Mouse (Mus musculus): ENCODE measurements around the gene Bend5.

Bend5 gene

DNA sequence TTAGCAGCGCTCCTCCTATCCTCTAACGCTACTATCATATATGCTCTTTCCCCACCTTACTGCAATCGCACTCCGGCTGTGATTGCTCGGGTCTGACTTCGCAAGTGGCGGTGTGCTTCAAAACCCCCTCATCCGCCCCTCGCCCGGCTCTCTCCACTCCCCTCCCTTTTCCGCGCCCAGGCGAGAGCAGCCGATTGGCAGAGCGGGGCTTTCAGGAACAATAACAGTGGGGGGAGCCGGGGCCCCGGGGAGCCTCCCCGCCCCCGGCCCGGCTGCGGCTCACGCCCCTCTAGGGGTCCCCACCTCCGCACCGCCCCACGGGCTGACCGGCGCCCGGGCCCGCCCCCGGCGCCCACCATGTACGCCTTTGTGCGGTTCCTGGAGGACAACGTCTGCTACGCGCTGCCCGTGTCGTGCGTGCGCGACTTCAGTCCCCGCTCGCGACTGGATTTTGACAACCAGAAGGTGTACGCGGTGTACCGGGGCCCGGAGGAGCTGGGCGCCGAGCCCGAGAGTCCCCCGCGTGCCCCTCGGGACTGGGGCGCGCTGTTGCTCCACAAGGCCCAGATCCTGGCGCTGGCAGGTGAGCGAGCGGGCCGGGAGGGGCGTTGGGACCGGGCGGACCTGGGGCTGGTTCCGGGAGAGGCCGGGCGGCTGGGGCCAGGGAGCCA is at the start of gene Bend5:
TSS of gene Bend5 (plus strand) at position 189 of the 671 bp plus-strand sequence.
- peak; percentile 49 to 65 for DNase-seq

DNA sequence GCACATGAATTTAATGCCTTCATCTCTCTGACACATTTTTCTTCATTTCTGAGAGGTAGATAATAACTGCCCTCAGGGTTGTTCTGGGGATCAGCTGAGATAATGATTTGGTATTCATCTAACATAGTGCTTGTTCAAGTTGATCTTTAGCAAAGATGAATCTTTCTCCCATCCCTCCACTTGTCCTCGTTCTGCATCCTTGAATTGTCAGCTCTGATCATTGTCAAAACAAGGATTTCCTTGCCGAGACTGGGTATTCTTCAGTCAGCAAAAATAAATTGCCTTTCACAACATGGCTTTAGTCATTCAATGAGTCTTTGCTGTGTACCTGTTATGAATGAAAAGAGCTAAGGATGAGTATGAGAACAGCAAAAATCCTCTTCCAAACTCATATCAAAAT is 47.0 kb upstream of the Bend5 start:
- no peak for DNase-seq

DNA sequence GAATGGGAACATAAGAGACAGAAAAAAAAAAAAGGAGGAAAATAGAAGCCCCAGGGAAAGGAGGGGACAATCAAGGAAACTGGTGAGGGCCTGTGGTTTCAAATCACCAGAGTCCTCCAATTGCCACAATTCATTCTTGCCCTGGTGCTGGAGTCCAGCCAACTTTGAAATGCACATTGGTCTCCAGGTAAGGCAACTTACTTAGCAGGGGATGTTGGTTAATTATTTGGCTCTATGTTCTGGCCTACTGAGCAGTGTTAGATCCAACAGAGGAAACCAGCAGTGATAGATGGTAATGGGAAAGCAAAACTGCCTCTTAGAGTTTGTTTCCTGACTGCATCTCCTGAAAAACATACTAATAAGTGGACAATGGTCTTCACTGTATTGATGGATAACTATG is 37.6 kb upstream of the Bend5 start:
- no peak for DNase-seq

DNA sequence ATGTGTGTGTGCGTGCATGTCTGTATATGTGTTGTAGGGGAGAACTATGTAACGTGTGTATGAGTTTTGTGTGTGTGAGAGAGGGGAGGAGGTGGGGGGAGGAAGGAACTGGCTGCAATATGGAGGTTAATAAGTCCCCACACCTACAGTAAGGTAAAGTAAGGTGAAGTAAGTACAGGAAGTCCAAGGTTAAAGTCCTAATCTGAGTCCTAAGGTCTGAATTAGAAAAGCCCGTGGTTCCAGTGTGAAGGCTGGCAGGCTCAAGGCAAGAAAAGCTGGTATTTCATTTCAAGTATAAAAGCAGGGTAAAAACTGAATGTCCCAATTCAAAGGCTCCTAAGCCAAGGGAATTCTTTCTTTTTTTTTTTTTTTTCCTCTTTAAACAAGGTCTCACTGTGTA is 36.7 kb upstream of the Bend5 start:
- no peak for DNase-seq

DNA sequence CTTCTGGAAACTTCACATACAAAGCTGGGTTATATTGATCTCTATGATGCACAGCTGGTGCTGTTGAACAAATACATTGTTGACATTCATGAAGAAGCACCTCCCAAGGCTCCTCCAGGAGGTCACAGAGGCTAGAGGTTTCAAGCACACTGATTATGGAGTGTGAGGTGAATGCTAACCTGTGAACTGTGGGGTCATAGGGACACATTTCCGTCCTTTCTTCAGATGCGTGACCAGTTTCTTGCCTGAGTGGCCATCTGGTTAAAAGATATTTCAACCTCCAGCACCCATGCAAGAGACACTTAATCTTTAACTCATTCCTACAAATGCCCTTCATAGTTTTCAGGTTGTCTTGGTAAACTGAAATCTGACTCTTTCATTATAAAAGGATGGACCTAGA is 31.7 kb upstream of the Bend5 start:
- no peak for DNase-seq

DNA sequence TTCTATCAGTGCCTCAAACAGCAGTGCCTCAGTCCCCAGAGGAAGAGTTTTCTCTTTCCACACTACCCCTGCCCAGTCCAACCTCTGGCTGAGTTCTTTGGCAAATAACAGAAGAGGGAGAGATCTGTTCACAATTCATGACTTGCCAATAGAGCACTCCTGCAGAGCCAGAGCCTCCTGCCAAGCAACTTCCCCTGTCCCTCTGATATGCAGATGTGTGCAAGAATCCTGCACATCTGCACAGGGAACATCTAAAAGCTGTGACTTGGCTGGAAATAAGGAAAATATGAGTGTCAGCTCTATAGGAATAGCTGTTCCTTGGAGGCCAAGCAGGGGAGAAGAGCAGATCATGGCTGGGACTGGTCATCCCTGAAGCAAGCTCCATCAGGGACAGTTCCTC is 24.1 kb upstream of the Bend5 start:
- DNase-seq: no peak

DNA sequence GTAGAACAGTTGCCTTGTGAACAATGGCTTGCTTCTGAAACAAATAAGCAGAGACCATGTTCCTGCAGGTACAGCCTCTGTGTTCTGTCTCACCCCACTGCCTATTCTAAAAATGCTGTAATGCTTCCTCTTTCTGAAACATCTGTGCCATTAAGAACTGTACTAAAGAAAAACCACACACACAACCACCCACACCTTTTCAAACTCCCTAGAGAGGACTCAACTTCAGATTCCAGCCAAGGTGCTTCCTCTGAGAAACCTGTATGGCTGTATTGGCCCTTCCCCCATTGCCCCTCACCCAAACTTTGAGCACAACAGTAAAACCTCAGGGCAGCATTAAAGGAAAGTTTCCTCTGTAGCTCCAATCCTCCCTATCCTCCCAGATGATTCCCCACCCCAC is 15.0 kb upstream of the Bend5 start:
- no peak for DNase-seq

DNA sequence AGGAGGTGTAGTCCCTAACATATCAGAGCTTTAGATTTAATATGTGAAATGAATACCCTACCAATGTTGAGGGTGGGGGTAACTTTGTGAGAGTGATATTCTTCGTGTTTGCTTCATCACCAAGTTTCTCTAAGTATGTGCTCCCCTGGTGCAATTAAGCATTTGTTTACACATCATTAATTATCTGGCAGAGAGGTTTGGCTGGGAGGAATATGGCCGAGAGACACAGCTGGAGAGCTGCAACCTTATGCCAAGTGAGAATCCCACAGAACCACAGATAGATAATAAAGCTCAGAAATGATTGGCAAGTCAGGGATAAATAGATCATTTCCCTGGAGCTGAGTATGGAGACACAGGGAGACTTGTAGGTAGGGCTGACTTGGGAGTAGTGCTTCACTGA is 14.1 kb upstream of the Bend5 start:
- DNase-seq: no peak

DNA sequence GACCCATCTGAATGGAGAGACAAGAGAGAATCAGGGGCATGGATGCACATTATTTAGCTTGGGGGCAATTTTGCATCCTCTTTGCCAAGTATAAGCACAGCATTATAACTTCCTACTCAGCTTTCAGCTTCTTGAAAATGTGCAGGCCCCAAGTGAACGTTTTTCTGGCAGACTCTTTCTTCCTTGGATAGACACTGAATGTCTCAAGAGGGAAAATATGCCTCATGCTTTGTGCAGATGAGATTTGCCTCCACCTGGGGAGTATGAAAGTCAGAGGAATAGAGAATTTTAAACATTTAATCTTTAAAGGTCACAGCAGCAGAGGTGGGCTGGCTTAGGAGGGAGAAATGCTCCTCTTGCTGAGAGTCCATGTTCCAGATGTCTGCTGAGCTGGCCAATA is 11.6 kb upstream of the Bend5 start:
- no peak for DNase-seq

DNA sequence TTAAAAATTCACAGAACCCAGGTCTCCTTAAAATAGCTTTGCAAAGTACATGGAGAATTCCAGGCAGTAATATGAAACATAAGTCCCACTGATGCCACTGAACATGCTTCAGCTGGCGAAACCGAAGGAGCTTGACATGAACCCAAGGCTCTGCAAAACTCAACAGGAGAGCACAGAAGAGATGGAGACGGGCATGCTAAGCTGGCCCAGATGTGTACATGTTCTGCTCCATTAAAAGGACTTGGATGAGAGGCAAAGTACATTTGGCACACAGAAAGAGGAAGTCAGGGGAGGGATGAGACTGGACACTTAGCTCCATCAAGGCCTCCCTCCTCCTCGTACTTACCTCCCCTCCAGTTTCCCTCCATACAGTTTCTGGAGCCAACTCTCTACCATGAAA is 4.1 kb upstream of the Bend5 start:
- no peak for DNase-seq

DNA sequence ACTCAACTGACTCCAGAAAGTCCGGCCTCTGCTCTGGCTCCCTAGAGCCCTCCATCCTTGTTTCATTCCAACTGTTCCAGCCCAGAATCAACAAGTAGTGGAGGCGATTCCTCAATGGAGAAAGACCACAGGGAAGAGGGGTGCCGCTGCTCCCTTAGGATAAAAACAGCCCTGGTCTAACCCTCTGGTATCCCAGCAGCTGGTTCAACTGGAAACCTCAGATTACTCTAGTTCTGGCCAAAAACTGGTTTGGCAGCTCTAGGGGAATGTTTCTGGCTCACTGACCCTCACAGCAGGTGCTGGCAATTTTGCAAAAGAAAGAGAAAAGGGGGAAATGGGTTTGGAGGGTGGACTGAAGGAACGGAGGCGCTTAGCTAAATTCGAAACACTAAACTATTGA is 407 bp upstream of the Bend5 start:
- peak in 1 of 2 experiments; percentile 3 for DNase-seq

DNA sequence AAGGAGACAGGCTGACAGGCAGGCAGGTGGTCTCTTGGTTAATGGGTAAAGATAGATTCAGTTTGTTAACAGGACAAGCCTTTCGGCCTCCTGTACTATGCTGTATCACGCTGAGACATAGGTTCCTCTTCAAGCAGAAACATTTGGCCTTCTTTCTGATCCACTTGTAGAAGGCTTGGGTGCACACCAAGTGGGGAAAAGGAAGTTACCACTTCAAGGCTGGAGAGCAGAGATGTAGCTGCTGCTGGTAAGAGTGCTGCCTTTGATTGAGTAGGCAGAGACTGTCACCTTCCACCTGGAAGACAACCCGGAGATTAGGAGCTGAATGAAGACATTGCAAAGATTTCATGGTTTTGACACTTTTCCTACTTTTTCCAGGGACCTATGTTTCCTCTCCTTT is 1.3 kb downstream of the Bend5 start:
- no peak for DNase-seq

DNA sequence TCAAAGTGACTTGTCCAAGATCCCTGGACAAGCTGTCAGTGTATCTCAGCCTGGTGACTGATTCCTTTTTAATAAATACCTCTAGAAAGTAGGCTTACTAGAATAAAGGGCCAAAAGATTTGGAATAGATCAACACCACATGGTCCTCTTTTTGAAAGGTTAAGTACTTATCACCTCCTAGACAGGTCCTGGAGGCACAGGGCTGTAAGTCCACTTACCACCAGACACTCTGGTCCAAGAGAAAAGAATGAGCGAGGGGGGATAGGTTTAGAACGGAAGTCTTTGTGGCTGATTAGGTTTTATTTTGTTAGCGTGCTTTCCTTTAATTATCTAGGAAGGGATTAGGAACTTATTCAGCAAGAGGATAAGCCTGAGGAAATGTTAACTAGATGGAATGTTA is 1.7 kb downstream of the Bend5 start:
- no peak for DNase-seq

DNA sequence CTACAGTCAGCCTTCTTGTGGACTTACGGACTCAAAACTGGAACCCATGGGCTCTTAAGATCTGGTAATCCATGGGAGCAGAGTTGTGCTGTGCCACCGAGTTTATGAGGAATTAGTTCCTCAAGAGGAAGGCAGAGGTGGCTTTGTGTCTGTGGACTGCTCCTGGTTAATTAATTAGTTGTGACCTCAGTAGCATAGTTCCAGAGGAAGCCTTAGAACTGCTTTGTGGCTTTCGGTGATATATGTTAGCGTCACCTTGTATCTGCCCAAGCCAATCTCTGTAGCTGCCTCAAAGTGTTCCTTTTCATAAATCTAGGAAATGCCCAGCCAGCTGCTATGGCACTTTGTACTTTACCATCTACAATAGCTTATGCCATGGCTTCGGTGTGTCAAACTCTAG is 2.9 kb downstream of the Bend5 start:
- no peak for DNase-seq

DNA sequence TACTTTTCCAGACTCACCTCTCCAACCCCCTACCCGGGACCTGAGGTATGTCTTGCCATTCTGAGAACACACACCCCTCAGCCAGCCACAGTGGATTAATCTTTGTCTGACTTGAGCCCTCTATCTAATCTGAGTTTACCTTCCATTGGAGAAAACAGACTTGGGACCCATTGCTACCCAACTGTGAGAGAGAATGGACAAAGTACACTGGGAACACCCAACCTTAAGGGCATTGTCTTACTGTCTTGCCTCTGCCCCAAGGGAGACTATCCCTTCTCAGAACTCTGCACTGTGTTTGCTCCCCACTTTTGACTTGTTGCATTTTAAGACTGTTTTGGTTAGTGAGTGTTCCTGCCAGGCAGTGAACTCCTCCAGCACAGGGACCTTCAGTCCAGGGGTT is 4.7 kb downstream of the Bend5 start:
- no peak for DNase-seq

DNA sequence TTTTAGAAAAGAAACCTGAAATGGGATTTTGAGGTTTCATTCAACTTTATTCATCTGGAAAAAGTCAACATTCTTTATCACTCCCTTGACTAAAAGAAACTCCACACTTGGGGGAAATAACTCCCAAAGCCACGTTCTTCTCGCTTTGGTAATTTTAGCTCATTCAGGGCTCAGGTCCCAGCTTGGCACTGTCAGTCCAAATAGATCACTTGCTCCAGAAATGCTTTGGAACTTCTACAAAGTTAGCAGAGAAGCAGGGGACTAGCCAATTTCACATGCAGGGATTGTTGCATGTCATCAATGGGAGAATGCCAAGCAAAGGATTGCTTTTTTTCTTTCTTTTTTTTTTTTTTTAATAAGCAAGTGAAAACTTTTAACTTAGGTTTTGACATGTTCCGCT is 5.2 kb downstream of the Bend5 start:
- DNase-seq: no peak

DNA sequence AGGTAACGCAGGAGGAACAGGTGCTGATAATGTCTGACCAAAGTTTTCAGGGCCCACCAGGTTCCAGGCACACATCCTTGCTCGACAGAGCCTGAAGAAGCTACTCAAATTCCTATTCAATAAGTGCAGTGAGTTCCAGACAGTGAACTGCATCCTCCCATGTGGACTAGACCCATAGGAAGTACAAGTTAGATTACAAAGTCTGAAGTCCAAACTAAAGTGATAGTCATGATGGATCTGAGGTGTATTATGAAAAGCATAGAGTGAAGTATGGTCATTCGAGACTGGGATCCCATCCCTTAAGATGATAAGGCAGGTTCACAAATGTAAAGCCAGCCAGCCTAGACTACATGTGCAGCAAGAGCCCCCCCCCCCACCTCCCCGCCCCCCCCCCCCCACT is 6.1 kb downstream of the Bend5 start:
- DNase-seq: no peak

DNA sequence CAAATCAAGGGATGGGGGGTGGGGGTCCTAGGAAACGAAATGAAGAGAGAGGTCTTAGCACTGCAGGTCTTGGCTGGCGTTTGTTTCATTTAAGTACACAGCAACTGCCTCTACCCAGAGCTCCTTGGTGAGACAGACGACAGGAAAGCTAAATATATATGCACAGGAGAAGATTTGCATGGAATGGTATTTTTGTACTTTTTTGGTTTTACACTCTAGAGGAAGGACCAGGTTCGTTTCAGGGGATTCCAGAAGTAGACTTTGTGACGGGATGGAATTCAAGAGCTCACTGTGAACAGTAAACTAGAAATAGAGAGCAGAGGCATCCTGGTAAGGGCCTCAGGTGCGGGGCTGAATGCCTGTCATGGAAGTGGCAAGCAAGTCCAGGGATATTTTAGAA is 7.0 kb downstream of the Bend5 start:
- no peak for DNase-seq

DNA sequence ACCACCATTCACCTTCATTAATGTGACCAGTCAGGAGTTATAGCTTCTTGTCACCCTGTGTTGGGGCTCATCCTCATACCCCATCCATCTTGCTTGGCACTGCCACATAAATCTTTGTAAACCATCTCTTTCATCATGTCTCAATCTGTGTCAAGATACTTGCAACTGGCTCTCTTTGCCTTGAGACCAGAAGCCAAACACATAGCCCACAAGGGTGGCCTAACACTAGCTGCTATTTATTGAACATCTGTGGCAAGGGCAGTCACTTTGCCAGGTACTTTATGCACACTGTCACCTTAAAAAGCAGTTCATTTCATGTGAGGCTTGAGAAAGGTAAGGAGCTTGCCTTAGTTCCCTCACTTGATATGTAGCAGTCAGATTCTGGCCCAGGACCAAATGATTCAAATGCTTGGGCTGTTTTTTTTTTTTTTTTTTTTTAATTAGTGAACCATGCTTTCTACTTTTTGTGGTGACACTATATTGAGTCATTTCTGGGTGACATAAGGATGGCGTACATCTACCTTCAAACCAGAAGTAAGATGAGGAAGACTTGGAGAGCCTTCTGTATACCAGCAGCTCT is 9.7 kb downstream of the Bend5 start:
- no peak for DNase-seq

DNA sequence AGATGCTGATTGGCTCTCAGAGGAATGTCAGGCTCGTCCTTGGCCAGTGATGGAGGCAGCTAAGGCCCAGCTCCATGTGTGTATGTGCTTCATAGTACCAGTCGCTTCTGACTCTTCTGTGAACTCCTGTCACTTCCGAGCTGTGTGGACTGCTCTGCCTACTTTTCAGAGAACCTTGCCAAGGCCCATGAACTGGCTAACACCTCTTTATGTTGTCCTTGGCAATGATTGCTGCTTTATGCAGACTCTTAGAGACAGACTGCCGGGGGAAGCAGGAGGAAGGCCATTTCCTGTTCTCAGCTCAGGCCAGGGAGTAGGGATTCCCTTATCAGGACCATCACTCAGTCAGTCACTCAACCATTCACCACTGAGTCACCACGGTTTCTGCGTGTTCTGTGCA is 10.4 kb downstream of the Bend5 start:
- DNase-seq: no peak

DNA sequence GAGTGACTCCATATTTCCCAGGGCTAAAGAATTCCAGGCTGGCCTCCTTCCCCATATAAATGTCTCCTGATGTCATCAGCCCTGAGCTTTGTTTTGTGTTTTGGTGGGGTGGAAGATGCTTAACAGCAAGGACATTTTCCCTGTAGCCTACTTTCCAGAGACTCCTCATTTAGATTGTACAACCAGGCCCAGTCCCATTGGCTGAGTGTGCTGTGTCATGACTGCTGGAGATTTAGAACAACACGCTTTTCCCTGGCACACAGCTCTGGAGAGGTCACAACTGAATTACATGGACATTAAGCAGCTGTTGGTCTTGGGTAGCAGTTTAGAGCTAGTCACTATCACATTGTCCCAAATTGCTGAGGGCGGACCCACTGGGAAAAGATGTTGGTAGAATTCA is 16.4 kb downstream of the Bend5 start:
- peak in 1 of 2 experiments; percentile 11 for DNase-seq

DNA sequence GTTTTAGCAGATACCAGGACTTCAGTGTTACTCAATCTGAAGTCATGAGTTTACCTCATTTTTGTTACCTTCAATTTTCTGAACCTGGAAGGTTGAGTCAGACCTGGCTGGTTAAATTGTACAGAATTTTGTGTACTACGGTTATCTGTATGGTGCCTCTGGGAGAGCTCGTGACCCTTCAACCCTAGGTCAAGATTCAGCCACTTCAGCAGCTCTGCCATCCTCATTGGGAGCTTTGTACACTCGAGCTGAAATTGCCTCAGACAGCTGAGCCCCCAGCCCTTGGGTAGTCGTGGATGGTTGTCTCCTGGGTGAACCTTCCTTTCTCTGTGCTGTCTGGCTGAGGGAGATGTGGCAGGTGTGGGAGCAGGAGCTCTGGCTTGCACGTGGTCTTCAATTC is 17.2 kb downstream of the Bend5 start:
- no peak for DNase-seq

DNA sequence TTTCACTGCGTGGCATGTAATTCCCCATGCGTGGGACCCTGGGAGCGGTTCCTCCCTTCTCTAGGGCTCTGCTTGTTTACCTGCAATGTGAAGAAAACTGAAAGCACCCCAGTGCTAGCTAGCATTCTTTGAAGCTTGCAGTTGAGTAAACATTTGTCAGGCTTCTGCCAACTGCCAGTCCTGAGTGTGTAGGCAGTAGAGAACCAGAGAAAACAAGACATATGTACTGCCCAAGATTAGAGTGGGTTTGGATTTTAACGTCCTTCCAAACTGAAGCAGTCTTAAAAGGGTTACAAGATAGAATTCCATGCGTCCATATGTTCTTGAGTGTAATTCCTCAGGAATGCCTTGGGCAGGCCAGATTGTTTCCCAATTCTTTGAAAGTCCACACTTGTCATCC is 17.6 kb downstream of the Bend5 start:
- DNase-seq: no peak

DNA sequence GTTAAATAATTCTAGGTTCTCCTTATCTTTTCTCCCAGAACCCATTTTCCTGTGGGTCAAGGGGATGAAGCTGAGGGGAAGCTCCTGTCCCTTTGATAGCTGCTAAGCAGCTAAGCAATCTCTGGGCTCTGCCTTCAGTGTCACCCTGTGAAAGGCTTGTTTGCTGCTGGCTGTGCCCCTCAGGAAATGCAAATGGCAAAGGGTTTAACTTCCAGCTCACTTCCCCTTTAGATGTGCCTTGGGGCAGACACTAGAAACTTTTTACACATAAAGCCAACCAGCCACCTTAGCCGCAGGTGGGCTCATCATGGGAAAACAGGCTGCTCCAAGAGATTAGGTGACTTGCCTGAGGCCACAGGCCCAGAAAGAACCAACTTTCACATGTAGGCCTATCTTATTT is 26.9 kb downstream of the Bend5 start:
- DNase-seq: no peak

All from lung, adult 18-20 months (tissue).